Mouse (Mus musculus) olfactory bulb, adult 2 months (tissue): ENCODE data around the gene Prpf4.

Experiments
- CTCF ChIP-seq: fragments of 200-500 bp; IDR thresholded peaks from 2 replicates; pipeline ENCODE4 v1.5.1; 2012; ENCODE audit warnings: low read depth, mild to moderate bottlenecking, low read length, moderate library complexity; ENCODE audit not compliant: insufficient read depth
- POLR2A ChIP-seq: fragments of 200-500 bp; IDR thresholded peaks from 2 replicates; pipeline ENCODE4 v1.6.1; 2012; ENCODE audit warnings: mild to moderate bottlenecking, low read depth, low read length, moderate library complexity; ENCODE audit not compliant: insufficient read depth

DNA sequence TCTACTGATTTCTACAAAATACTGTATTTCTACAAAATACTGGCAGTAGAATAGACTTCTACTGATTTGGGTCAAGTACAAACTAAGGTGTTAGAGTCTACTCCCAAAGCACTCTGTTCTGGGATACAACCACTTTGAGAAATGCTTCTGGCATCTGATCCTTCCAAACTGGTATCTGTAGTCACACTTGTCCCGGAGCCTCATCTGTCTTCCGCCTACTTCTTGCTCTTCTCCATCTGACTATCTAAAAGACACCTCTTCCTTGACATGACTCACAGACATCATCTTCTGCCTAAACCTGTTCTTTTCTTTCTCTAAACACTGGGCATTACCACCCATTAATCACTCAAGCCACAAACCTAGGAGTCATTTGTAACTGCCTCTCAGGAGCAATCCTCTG, 63.5 kb downstream of the Prpf4 start:
- TF ChIP-seq CTCF = no peak
- TF ChIP-seq POLR2A = no peak
